Mouse (Mus musculus): ENCODE data around the gene Ghdc.

- TF ChIP-seq POLR2A (IDR thresholded peaks at IDR 0.05; ENCODE audit: borderline replicate concordance, extremely low read depth, insufficient read depth, insufficient read length, poor library complexity, severe bottlenecking), result no peak
- TF ChIP-seq CTCF (IDR thresholded peaks at IDR 0.05; ENCODE audit: borderline replicate concordance, extremely low read depth, insufficient read depth, insufficient read length), result no peak
Observed at GRCm38 (mm10) chr11:100719893-100720292, 50.9 kb downstream of the Ghdc start.

Data from brain, embryonic 14.5 days (tissue).